Mouse (Mus musculus) G1E (cell line): Measurements from ENCODE around the gene Dnajc3. TPM values are rescaled to one million over a fixed set of nuclear protein-coding genes. Genes with fewer than 3 reads are reported as not detected.
A peak's percentile ranks its signal among the peaks of the same experiment; 100 is the strongest.

Experiments used
- ATAC-seq: 2 replicates; pipeline ENCODE4 v1.8.0; 2016; ENCODE audit warnings: mild to moderate bottlenecking; ENCODE audit not compliant: insufficient number of reproducible peaks, poor library complexity, low FRiP score, severe bottlenecking; ENCODE audit errors: extremely low read depth
- DNase-seq: peaks from one replicate; pipeline ENCODE4 v3.0.0; 2012; ENCODE audit warnings: low spot score
- H3K27me3 ChIP-seq: 2 replicates; pipeline ENCODE4 v1.6.1; 2012; ENCODE audit warnings: mild to moderate bottlenecking, low read length, inconsistent platforms; ENCODE audit not compliant: insufficient read depth
- H3K36me3 ChIP-seq: replicated peaks from 2 replicates; pipeline ENCODE3; 2012; ENCODE audit warnings: mild to moderate bottlenecking, inconsistent platforms
- H3K4me1 ChIP-seq: 2 replicates; pipeline ENCODE4 v1.6.1; 2012; ENCODE audit warnings: low read depth, low read length, inconsistent platforms, mixed read lengths; ENCODE audit not compliant: insufficient read depth
- H3K4me3 ChIP-seq: 2 replicates; pipeline ENCODE4 v1.5.1; 2012; ENCODE audit warnings: low read depth, mild to moderate bottlenecking, inconsistent platforms, low read length, moderate library complexity, mixed read lengths
- H3K9me3 ChIP-seq: replicated peaks from 2 replicates; pipeline ENCODE4 v1.6.1; 2012; ENCODE audit warnings: inconsistent platforms
- CTCF ChIP-seq: IDR thresholded peaks from 2 replicates; pipeline ENCODE4 v1.5.1; 2012; ENCODE audit warnings: low read depth, low read length, inconsistent platforms, mixed read lengths
- GATA1 ChIP-seq: IDR thresholded peaks from 2 replicates; pipeline ENCODE4 v1.6.1; 2012; ENCODE audit warnings: borderline replicate concordance, low read length, inconsistent platforms, mixed read lengths
- GATA2 ChIP-seq: IDR thresholded peaks from 2 replicates; pipeline ENCODE4 v1.6.1; 2012; ENCODE audit warnings: low read depth, low read length, inconsistent platforms, borderline replicate concordance
- POLR2AphosphoS5 ChIP-seq: IDR thresholded peaks from 2 replicates; pipeline ENCODE4 v1.6.1; 2012; ENCODE audit warnings: low read depth, low read length, inconsistent platforms; ENCODE audit not compliant: insufficient replicate concordance
- TAL1 ChIP-seq: conservative IDR thresholded peaks from 2 replicates; pipeline ENCODE4 v1.6.1; 2012; ENCODE audit warnings: low read depth, low read length, inconsistent platforms, mixed read lengths
- polyA plus RNA-seq: library from polyadenylated mRNA; stranded (reverse); fragments of >175 nt; gene quantifications from 2 replicates; pipeline ENCODE4 v1.2.3, GENCODE M21; 2012
- total RNA-seq, 2 experiments: library from RNA; stranded (forward) in 1 of 2; stranded (reverse) in 1 of 2; fragments of 200-1000 nt in 1 of 2; fragments of >200 nt in 1 of 2; fragmentation: Nextera tagmentation in 1 of 2; gene quantifications; 2 replicates each; pipeline ENCODE4 v1.2.3; 2014 to 2017

The Dnajc3 gene
- total and polyA plus RNA-seq, 3 experiments = 3.9 to 54.6 (median 36.9) TPM

DNA sequence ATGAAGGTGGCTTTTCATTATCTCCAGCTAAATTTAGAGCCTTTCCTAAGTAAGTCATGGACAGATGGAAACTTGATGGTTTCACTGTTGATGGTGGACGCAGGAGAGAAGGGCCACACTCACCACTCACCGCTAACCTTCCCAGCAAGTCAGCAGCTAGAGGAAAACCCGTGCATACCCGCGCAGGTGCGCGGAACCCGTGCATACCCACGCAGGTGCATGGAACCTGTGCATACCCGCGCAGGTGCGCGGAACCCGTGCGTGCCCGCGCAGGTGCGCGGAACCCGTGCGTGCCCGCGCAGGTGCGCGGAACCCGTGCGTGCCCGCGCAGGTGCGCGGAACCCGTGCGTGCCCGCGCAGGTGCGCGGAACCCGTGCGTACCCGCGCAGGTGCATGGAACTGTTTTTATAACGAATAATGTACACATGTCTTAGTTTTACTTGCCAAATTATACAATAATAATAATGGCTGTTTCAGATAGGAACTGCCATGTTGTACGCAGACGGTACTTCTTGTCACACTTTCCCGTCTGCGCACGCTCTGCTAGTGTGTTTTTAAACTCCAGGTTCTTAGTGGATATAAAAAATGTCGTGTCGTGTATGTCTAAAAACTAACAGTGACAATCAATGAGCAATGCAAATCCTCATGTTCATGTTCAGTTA, 68.8 kb downstream of the Dnajc3 start:
- no peak for ATAC-seq
- TF ChIP-seq GATA1 = no peak
- TF ChIP-seq GATA2 = no peak
- TF ChIP-seq POLR2AphosphoS5 = no peak
- no peak for TF ChIP-seq CTCF
- TF ChIP-seq TAL1 = no peak
- no peak for DNase-seq
- peaks cover 24% of the 10 kb centered on the region for H3K4me1 ChIP-seq
- peak overlapping the region; percentile 65 for H3K4me3 ChIP-seq
- H3K36me3 ChIP-seq = no peaks in the 10 kb centered on the region
- H3K9me3 ChIP-seq = no peaks in the 10 kb centered on the region
- no peaks in the 10 kb centered on the region for H3K27me3 ChIP-seq

DNA sequence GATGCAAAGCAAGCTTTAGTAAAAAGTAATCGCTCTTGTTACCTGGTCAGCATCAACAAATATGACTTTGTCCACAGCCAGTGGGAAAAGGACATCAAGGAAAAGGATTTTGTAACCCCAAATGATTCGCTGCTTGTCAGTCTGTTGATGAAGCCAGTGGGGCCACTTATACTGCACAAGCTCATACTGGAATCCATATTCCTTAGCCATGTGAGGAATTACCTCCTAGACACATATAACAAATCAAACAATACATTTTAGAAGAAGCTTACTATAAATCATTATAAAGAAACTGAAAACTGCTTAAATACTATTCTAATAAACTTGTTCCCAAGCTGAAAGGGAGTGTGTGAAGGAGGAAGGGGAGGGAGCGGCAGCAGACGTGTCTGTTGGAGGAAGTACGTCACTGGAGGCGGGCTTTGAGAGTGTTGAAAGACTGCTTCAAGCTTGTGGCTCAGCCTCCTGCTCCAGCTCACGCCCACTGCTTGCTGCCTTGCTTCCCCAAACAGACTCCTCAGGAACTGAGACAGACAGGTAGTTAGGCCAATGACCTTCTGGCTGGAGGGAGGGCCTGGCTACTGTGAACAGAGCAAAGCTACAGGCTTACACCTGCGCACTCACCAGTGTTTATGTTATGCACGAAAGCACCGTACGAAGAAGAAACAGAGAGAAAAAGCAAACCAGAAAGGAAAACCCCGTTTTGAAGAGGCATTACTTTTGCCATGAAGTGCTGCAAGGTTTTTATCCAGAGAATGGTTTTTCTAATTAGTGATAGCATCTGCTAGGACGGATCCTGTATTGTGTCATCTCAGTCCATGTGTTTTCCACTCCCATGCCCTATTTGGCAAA, 69.6 kb downstream of the Dnajc3 start:
- peaks cover 24% of the 10 kb centered on the region for H3K4me1 ChIP-seq
- H3K9me3 ChIP-seq = no peaks in the 10 kb centered on the region
- H3K27me3 ChIP-seq = peaks cover 5% of the 10 kb centered on the region; the same call in 1 of the 2 replicates
- peak; percentile 100 for ATAC-seq
- H3K36me3 ChIP-seq = no peaks in the 10 kb centered on the region
- DNase-seq = peak; percentile 95
- no peak for TF ChIP-seq CTCF
- TF ChIP-seq GATA1 = no peak
- TF ChIP-seq TAL1 = no peak
- no peak for TF ChIP-seq POLR2AphosphoS5
- no peak for TF ChIP-seq GATA2
- peak overlapping the region; percentile 65 for H3K4me3 ChIP-seq

- DNase-seq = no peak
- ATAC-seq = no peak
- TF ChIP-seq POLR2AphosphoS5 (no peak), TAL1 (no peak), GATA2 (no peak), CTCF (no peak), GATA1 (no peak)
- peaks cover 13% of the 10 kb centered on the region for H3K27me3 ChIP-seq
- no peaks in the 10 kb centered on the region for H3K36me3 ChIP-seq
- no peaks in the 10 kb centered on the region for H3K9me3 ChIP-seq
- H3K4me1 ChIP-seq = peaks cover 31% of the 10 kb centered on the region
- H3K4me3 ChIP-seq = no peak overlapping the region; the same call in 1 of the 2 replicates
These were observed 70.3 kb downstream of the Dnajc3 start for GRCm38 (mm10) chr14:119008031-119008590.

DNA sequence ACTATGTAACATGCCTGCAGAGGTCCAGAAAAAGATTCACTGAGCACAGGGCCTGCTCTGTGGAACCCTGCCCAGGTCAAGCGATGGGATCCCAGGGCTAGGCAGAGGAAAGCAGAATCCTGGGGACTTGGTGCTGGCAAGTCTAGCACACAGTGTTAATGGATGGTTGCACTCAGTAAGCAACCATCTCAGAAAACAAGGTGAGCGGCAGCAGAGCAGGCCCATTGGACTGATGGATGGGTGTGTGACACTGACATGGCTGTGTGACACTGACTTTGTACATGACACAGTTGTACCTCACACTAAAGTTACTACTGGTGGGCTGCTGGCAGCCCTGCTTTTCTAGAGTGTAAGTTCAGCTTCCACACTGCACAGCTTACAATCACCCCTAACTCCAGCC, 71.8 kb downstream of the Dnajc3 start:
- ATAC-seq (no peak), DNase-seq (no peak)
- H3K4me3 ChIP-seq = no peak overlapping the region; the same call in 1 of the 2 replicates
- H3K27me3 ChIP-seq = peaks cover 16% of the 10 kb centered on the region
- H3K9me3 ChIP-seq = no peaks in the 10 kb centered on the region
- peaks cover 31% of the 10 kb centered on the region for H3K4me1 ChIP-seq
- TF ChIP-seq GATA2 (no peak), CTCF (no peak), GATA1 (no peak)
- H3K36me3 ChIP-seq = no peaks in the 10 kb centered on the region

GRCm38 (mm10) chr14:119012607-119013431, 75.0 kb downstream of the Dnajc3 start:
- Histone ChIP-seq H3K9me3 (no peaks in the 10 kb centered on the region), H3K4me3 (no peak overlapping the region), H3K4me1 (peaks cover 15% of the 10 kb centered on the region), H3K36me3 (no peaks in the 10 kb centered on the region), H3K27me3 (peaks cover 26% of the 10 kb centered on the region)
- ATAC-seq (no peak), DNase-seq (no peak)
- TF ChIP-seq TAL1 (no peak), CTCF (no peak), POLR2AphosphoS5 (no peak), GATA1 (no peak), GATA2 (no peak)

- Histone ChIP-seq H3K4me1 (peaks cover 11% of the 10 kb centered on the region), H3K4me3 (no peak overlapping the region), H3K36me3 (no peaks in the 10 kb centered on the region), H3K27me3 (peaks cover 26% of the 10 kb centered on the region), H3K9me3 (no peaks in the 10 kb centered on the region)
- no peak for DNase-seq
- TF ChIP-seq TAL1 (no peak), GATA2 (no peak), GATA1 (no peak), CTCF (no peak), POLR2AphosphoS5 (no peak)
- ATAC-seq = no peak
These were observed 75.8 kb downstream of the Dnajc3 start for GRCm38 (mm10) chr14:119013549-119013948.
